Mouse (Mus musculus): ENCODE measurements around the gene Etnk2. TPM values are rescaled to one million over a fixed set of nuclear protein-coding genes. Genes with fewer than 3 reads are reported as not detected.

Etnk2 gene
- polyA plus RNA-seq, 1 experiment from 2014 or later, result 1.4 TPM

DNA sequence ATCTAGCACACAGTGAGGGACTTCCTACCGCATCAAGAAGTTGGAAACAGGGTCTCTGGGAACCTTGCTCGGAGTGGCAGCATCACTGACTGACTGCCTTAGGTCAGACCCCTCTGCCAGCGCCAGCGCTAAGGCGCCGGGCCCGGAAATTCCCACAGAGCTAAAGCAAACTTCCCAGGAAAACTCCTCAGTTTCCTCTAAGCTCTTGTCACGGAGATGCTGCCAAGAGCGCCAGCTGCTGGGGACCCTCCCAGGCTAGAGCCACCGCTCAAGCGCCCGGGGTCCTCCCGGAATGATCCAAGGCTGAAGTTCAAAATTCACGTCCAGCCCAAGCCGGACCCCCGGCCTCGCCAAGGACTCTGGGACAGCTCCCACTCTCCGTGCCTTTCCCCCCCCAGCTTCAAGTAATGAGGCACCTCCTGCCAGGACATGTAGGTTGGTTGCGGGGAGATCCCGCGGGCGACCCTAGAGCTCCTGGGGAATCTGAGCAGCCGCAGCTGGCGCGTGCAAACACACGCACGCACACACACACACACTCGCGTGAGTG, 59.3 kb downstream of the Etnk2 start:
- WGBS, result under 1% methylated on average over 29 of the region's 29 CpGs
- H3K27me3 ChIP-seq, result peaks cover 33% of the 10 kb centered on the region
- H3K9me3 ChIP-seq, result no peaks in the 10 kb centered on the region
- H3K9ac ChIP-seq, result peak overlapping the region; percentile 80
- H3K36me3 ChIP-seq, result no peaks in the 10 kb centered on the region
- peak overlapping the region; percentile 99 for H3K4me2 ChIP-seq (replicated peaks)
- ATAC-seq (ENCODE audit: low FRiP score, low read depth), result 0 out of 2 replicates have a peak, but pooled peaks have one; percentile 22
- H3K4me3 ChIP-seq, result peak overlapping the region; percentile 72
- peaks cover 26% of the 10 kb centered on the region for H3K4me1 ChIP-seq
- H3K27ac ChIP-seq, result no peak overlapping the region

DNA sequence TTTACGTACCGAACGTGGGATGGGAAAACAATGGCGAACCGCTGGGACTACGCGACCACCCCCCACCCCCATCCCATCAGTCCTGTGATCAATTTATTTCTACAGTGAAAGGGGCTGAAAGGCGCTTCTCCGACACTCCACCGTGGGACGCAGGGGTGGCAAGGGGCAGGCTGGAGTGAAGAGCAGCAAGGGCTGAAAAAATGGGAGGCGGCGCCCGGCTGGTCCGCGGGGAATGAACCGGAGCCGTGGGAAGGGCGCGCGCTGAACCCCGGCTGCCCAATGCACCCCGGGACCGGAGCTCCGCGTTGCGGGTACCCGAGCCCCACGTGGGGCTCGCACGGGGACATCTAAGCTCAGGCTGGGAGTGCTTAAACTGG, 59.8 kb downstream of the Etnk2 start:
- no peak overlapping the region for H3K27ac ChIP-seq
- no peak for ATAC-seq (ENCODE audit: low FRiP score, low read depth)

DNA sequence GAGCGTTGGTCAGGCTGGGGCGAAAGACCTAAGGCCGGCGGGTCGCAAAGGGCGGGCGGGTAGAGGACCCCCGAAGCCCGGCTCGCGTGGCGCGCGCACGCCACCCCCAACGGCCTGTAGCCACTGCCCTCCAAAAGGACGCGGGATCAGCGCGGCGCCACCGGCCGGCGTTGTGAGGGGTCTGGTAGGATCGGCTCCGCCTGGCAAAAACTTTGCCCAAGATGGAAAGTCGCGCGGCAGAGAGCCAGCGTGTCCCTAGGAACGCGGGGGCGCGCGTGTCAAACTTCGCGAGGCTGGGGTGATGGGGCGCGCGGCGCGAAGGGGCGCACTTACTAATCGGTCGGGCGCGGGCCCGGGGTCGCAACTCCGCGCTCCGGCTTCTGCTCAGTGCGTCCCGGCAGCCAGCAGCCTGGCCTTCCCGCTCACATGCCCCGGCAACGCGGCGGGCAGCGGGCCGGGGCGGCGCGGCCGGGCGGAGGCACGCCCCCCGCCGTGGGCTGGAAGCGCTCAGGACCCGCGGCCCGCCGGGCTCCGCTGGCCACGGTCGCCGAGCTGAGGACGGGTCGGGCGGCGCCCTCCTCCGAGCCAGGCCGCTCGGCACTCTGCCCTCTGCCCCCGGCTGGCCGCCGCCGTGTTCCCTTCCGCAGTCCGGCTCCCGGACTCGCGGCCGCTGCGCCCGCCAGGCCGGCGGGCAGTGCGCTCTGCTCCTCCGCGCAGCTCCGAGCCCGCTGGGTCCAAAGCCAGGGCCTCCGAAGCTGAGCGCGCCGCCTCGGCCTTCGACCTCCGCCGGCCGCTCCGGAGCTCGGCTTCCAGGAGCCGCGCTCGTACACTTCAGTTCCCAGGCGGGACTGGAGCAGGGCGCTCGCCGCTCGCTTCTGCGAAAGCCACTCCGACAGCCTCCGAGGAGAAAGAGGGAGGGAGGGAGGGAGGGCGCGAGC, 60.4 kb downstream of the Etnk2 start, which contains the start of gene Sox13:
TSS of gene Sox13 (minus strand) at position 835 of the 938 bp plus-strand sequence.
- Histone ChIP-seq H3K4me2 (replicated peaks) (peak within 1 kb of the TSS; percentile 99), H3K9ac (peak within 1 kb of the TSS; percentile 80), H3K27me3 (peaks cover 24% of the 10 kb centered on the region), H3K9me3 (no peaks in the 10 kb centered on the region), H3K36me3 (no peaks in the 10 kb centered on the region), H3K4me1 (peaks cover 15% of the 10 kb centered on the region), H3K4me3 (peak within 1 kb of the TSS; percentile 72), H3K27ac (peak within 1 kb of the TSS; percentile 58; the same call in 1 of the 2 replicates)
- peak; percentile 60 for ATAC-seq (ENCODE audit: low FRiP score, low read depth)
- under 1% methylated on average over 114 of the region's 128 CpGs for WGBS

More for the DNA sequence above, 59.8 kb downstream of the Etnk2 start:
- no peaks in the 10 kb centered on the region for H3K36me3 ChIP-seq
- peak overlapping the region; percentile 80 for H3K9ac ChIP-seq
- under 1% methylated on average over 31 of the region's 31 CpGs for WGBS
- H3K27me3 ChIP-seq, result peaks cover 30% of the 10 kb centered on the region
- H3K9me3 ChIP-seq, result no peaks in the 10 kb centered on the region
- peaks cover 22% of the 10 kb centered on the region for H3K4me1 ChIP-seq
- H3K4me2 ChIP-seq (replicated peaks), result peak overlapping the region; percentile 99
- H3K4me3 ChIP-seq, result peak overlapping the region; percentile 72

DNA sequence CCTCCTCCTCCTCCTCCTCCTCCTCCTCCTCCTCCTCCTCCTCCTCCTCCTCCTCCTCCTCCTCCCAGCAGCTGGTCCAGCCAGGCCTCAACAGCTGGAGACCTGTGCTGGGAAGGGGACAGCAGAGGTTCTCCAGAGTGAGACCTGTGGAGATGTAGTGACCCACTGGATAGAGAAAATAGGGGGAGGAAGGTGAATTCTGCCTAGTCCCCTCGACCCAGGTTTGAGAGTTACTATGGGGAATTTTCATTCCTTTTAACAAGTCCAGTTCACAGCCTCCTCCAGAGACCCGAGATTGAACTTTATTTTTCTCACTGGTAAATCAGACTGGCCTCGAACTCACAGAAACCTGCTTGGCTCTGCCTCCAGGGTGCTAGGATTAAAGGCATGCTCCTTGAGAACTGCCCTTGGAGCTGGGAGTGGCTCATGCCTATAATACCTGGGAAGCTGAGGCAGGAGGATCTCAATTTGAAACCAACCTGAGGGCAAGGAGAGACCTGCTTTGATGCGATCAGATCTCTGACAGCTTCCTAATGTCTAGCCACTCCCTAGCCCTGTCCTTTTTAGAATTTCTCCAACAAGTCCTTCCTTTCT, 61.3 kb downstream of the Etnk2 start:
- Histone ChIP-seq H3K9ac (no peak overlapping the region), H3K36me3 (no peaks in the 10 kb centered on the region), H3K27me3 (peaks cover 19% of the 10 kb centered on the region), H3K4me3 (peak overlapping the region; percentile 72), H3K9me3 (peaks cover 4% of the 10 kb centered on the region), H3K4me1 (peaks cover 14% of the 10 kb centered on the region), H3K27ac (no peak overlapping the region), H3K4me2 (replicated peaks) (peak overlapping the region; percentile 99)
- ATAC-seq (ENCODE audit: low FRiP score, low read depth), result no peak
- WGBS, result 55% methylated on average over 4 of the region's 4 CpGs

Other genes starting within 250 kb of the Etnk2 start
- 31.9 and 35.9 TPM in 2 replicates for gene Ppp1r15b, start 232.4 kb upstream of the Etnk2 start, polyA plus RNA-seq (2015; fragmentation: Nextera tagmentation; extraction: Ambion mirVana)
- 1.7 and 2.6 TPM in 2 replicates for gene Plekha6, start 199.4 kb upstream of the Etnk2 start, polyA plus RNA-seq (2015; fragmentation: Nextera tagmentation; extraction: Ambion mirVana)
- gene Golt1a, start 53.8 kb upstream of the Etnk2 start, polyA plus RNA-seq (2015; fragmentation: Nextera tagmentation; extraction: Ambion mirVana), result not detected in 2 replicates
- gene Kiss1, start 41.7 kb upstream of the Etnk2 start, polyA plus RNA-seq (2015; fragmentation: Nextera tagmentation; extraction: Ambion mirVana), result not detected in 2 replicates
- gene Ren1, start 13.1 kb upstream of the Etnk2 start, polyA plus RNA-seq (2015; fragmentation: Nextera tagmentation; extraction: Ambion mirVana), result 0.31 and 0.43 TPM in 2 replicates
- gene Sox13, start 60.8 kb downstream of the Etnk2 start, polyA plus RNA-seq (2015; fragmentation: Nextera tagmentation; extraction: Ambion mirVana), result 3.9 and 4.6 TPM in 2 replicates
- gene Snrpe, start 246.7 kb downstream of the Etnk2 start, polyA plus RNA-seq (2015; fragmentation: Nextera tagmentation; extraction: Ambion mirVana), result 732 and 754 TPM in 2 replicates

All from limb, embryonic 13.5 days (tissue).